Comparison of ENCODE assay signal across 8 mouse cellular contexts in genomic region chr8:94012013-94012951, GRCm38 (mm10). TPM values are rescaled to one million over a fixed set of nuclear protein-coding genes. Genes with fewer than 3 reads are reported as not detected.
DNase-seq lines count a peak whose midpoint lies in the region; ATAC-seq and TF ChIP-seq lines count a peak whose summit lies in the region.

TSS of gene Amfr (minus strand) at chr8:94012842.

- H3K9me3 ChIP-seq in embryonic facial prominence, embryonic 15.5 days (replicated peaks) = no peaks in the 10 kb centered on the region
- H3K9me3 ChIP-seq in liver, embryonic 11.5 days (ENCODE audit: control insufficient read depth, low read length) = no peaks in the 10 kb centered on the region

- peak within 1 kb of the TSS; percentile 100 for H3K27ac ChIP-seq in bone marrow, adult 2 months (ENCODE audit: control insufficient read depth, insufficient read depth, low read depth, low read length, poor library complexity)
- peak within 1 kb of the TSS; percentile 92 for H3K27ac ChIP-seq in embryonic facial prominence, embryonic 15.5 days (replicated peaks)
- H3K27ac ChIP-seq in liver, embryonic 11.5 days (ENCODE audit: low read depth, low read length) = peak within 1 kb of the TSS; percentile 95

- peak within 1 kb of the TSS; percentile 82 for H3K4me2 ChIP-seq in embryonic facial prominence, embryonic 15.5 days (replicated peaks)
- peak within 1 kb of the TSS; percentile 93 for H3K4me2 ChIP-seq in liver, embryonic 11.5 days
- H3K4me2 ChIP-seq in myocyte (ENCODE audit: low read depth) = peak within 1 kb of the TSS; percentile 92

- H3K9ac ChIP-seq in embryonic facial prominence, embryonic 15.5 days = peak within 1 kb of the TSS; percentile 94
- H3K9ac ChIP-seq in liver, embryonic 11.5 days (ENCODE audit: low read depth, low read length) = peak within 1 kb of the TSS; percentile 93

- WGBS in bone marrow, adult 2 months = 5% methylated on average over 126 of the region's 130 CpGs
- WGBS in embryonic facial prominence, embryonic 15.5 days = under 1% methylated on average over 104 of the region's 130 CpGs
- 1% methylated on average over 104 of the region's 130 CpGs for WGBS in liver, embryonic 11.5 days

- H3K79me2 ChIP-seq in C2C12 (ENCODE audit: control insufficient read depth, insufficient read depth) (peaks cover 47% of the 10 kb centered on the region), myocyte (ENCODE audit: control insufficient read depth, insufficient read depth) (peaks cover 45% of the 10 kb centered on the region)

- peak within 1 kb of the TSS; percentile 74 for H3K4me3 ChIP-seq in C2C12 (ENCODE audit: insufficient read depth, poor library complexity, severe bottlenecking)
- peak within 1 kb of the TSS; percentile 85 for H3K4me3 ChIP-seq in bone marrow, adult 2 months (replicated peaks; ENCODE audit: control insufficient read depth, low read depth, low read length)
- H3K4me3 ChIP-seq in embryonic facial prominence, embryonic 15.5 days (replicated peaks) = peak within 1 kb of the TSS; percentile 95
- peak within 1 kb of the TSS; percentile 86 for H3K4me3 ChIP-seq in liver, embryonic 11.5 days (ENCODE audit: low read depth, low read length)
- H3K4me3 ChIP-seq in myocyte = peak within 1 kb of the TSS; percentile 71

- peaks cover 42% of the 10 kb centered on the region for H3K79me3 ChIP-seq in C2C12 (ENCODE audit: low read depth)

- ATAC-seq in embryonic facial prominence, embryonic 15.5 days (ENCODE audit: insufficient number of reproducible peaks, low FRiP score, low TSS enrichment, low read depth) = peak; percentile 94
- ATAC-seq in liver, embryonic 11.5 days (replicated peaks; ENCODE audit: low FRiP score) = peak; percentile 88

- no peaks in the 10 kb centered on the region; the same call in 1 of the 2 replicates for H3K4me1 ChIP-seq in bone marrow, adult 2 months (ENCODE audit: control insufficient read depth, insufficient read depth, low read length)
- peaks cover 20% of the 10 kb centered on the region for H3K4me1 ChIP-seq in embryonic facial prominence, embryonic 15.5 days
- H3K4me1 ChIP-seq in liver, embryonic 11.5 days (replicated peaks; ENCODE audit: control insufficient read depth, insufficient read depth, low read length) = peaks cover 23% of the 10 kb centered on the region

- no peaks in the 10 kb centered on the region for H3K36me3 ChIP-seq in C2C12 (ENCODE audit: control insufficient read depth, insufficient read depth)
- H3K36me3 ChIP-seq in embryonic facial prominence, embryonic 15.5 days = 0 out of 2 replicates have a peak, but pooled peaks cover 3% of the 10 kb centered on the region
- 0 out of 2 replicates have a peak, but pooled peaks cover 2% of the 10 kb centered on the region for H3K36me3 ChIP-seq in liver, embryonic 11.5 days (ENCODE audit: control insufficient read depth, insufficient read depth, low read length)
- H3K36me3 ChIP-seq in myocyte (ENCODE audit: control insufficient read depth, insufficient read depth) = no peaks in the 10 kb centered on the region
- no peaks in the 10 kb centered on the region for H3K36me3 ChIP-seq in splenic B cell, adult 2 months (ENCODE audit: control insufficient read depth, insufficient read depth, low read length, poor library complexity, severe bottlenecking)

- TF ChIP-seq POLR2A in bone marrow, adult 2 months (IDR thresholded peaks at IDR 0.05; ENCODE audit: borderline replicate concordance, control insufficient read depth, low read depth, low read length) = peak; percentile 71; the same call in 1 of the 2 replicates
- TF ChIP-seq POLR2A in myocyte (IDR thresholded peaks at IDR 0.05; ENCODE audit: insufficient read length, low read depth) = peak; percentile 83

- peak; percentile 82 for TF ChIP-seq CTCF in C2C12 (IDR thresholded peaks at IDR 0.05; ENCODE audit: control insufficient read depth, insufficient read depth, insufficient read length)
- TF ChIP-seq CTCF in bone marrow, adult 2 months (IDR thresholded peaks at IDR 0.05; ENCODE audit: control insufficient read depth, insufficient read depth, low read length) = peak; percentile 30; the same call in 1 of the 2 replicates

- DNase-seq in heart, adult 8-10 months (ENCODE audit: low spot score) = peak; percentile 33
- peak; percentile 56 for DNase-seq in kidney, adult 9 months
- DNase-seq in liver, embryonic 11.5 days (ENCODE audit: low spot score) = peak; percentile 79
- peak; percentile 83 for DNase-seq in splenic B cell, adult 2 months (ENCODE audit: low read depth, low spot score)

- peak within 1 kb of the TSS; percentile 100 for H3ac ChIP-seq in C2C12 (ENCODE audit: control insufficient read depth, insufficient read length, low read depth)
- H3ac ChIP-seq in myocyte (ENCODE audit: control insufficient read depth, insufficient read length) = peak within 1 kb of the TSS; percentile 97

- H3K27me3 ChIP-seq in C2C12 (ENCODE audit: control insufficient read depth, insufficient read depth, insufficient read length) = no peaks in the 10 kb centered on the region
- H3K27me3 ChIP-seq in embryonic facial prominence, embryonic 15.5 days = no peaks in the 10 kb centered on the region
- H3K27me3 ChIP-seq in liver, embryonic 11.5 days (replicated peaks; ENCODE audit: control insufficient read depth, insufficient read depth, low read length) = no peaks in the 10 kb centered on the region
- no peaks in the 10 kb centered on the region for H3K27me3 ChIP-seq in myocyte (ENCODE audit: control insufficient read depth, insufficient read depth, insufficient read length)
- no peaks in the 10 kb centered on the region for H3K27me3 ChIP-seq in splenic B cell, adult 2 months (ENCODE audit: control insufficient read depth, insufficient read depth, low read length, poor library complexity, severe bottlenecking)

TF ChIP-seq in C2C12, 6 proteins besides CTCF, POLR2A, EP300 and RAD21:
- TF ChIP-seq USF1 (IDR thresholded peaks at IDR 0.05; ENCODE audit: low read depth) (no peak), MYOG (IDR thresholded peaks at IDR 0.05; ENCODE audit: control insufficient read depth, extremely low read depth, insufficient read length) (no peak), CEBPB (IDR thresholded peaks at IDR 0.05; ENCODE audit: low read depth) (no peak), MYOD1 (IDR thresholded peaks at IDR 0.05; ENCODE audit: control insufficient read depth, insufficient read length, low read depth) (no peak), FOSL1 (IDR thresholded peaks at IDR 0.05; ENCODE audit: insufficient read depth, low read length, poor library complexity, severe bottlenecking) (no peak)
TF ChIP-seq in C2C12: peak in this region for 0.

TF ChIP-seq in myocyte, 11 proteins besides CTCF, POLR2A, EP300 and RAD21:
- TF ChIP-seq POLR2AphosphoS2 (IDR thresholded peaks at IDR 0.05; ENCODE audit: insufficient read length, low read depth) (peak; percentile 59), MYOD1 (IDR thresholded peaks at IDR 0.05; ENCODE audit: control insufficient read depth in 1 of 3, insufficient read length in 2 of 3, low read depth in 2 of 3) (peak in 1 of 3 experiments; percentile 15), TCF3 (IDR thresholded peaks at IDR 0.05; ENCODE audit: insufficient read length, low read depth) (no peak), CEBPB (IDR thresholded peaks at IDR 0.05; ENCODE audit: insufficient read depth, poor library complexity, severe bottlenecking) (no peak), REST (IDR thresholded peaks at IDR 0.05; ENCODE audit: insufficient read depth, insufficient read length) (no peak), MYOG (IDR thresholded peaks at IDR 0.05; ENCODE audit: control insufficient read depth in 1 of 3, insufficient read depth in 1 of 3, insufficient read length in 2 of 3, low read depth in 2 of 3) (no peak)

RNA-seq across cellular contexts. Expression of gene Amfr, which starts in this region (rescaled TPM):
- polyA plus RNA-seq in C2C12 (2012; fragmentation: generic; extraction: Trizol) (71.0 TPM), myocyte (2012; fragmentation: generic; extraction: Trizol) (111 TPM)
- 27.3 and 50.3 TPM in 2 replicates for polyA plus RNA-seq in bone marrow, adult 2 months (2011; ENCODE audit: insufficient read depth, insufficient read length, low replicate concordance, missing spikeins)
- 49.3 and 49.8 TPM in 2 replicates for polyA plus RNA-seq in embryonic facial prominence, embryonic 15.5 days (2015; fragmentation: Nextera tagmentation; extraction: Ambion mirVana)
- total RNA-seq in heart, adult 8-10 months (2022) = 100 to 1,000 TPM; 127 to 153 (median 133) TPM
- polyA plus RNA-seq in liver, embryonic 11.5 days (2014; fragmentation: Nextera tagmentation; extraction: Ambion mirVana) = 72.4 and 79.8 TPM in 2 replicates

Comparison
In these comparisons a context has a peak if more than half of its experiments do, and no peak if none do; other contexts are left out.
1. Peak in every context shown above with its lines: DNase-seq, ATAC-seq, H3K4me3 ChIP-seq and H3K27ac ChIP-seq.
2. DNase-seq: peak in every context shown above with its lines; median percentile 83 in splenic B cell, adult 2 months; 79 in liver, embryonic 11.5 days; 56 in kidney, adult 9 months; 33 in heart, adult 8-10 months.